Mouse (Mus musculus): Measurements from ENCODE around the gene Lrrc8b. TPM values are rescaled to one million over a fixed set of nuclear protein-coding genes. Genes with fewer than 3 reads are reported as not detected.

The Lrrc8b gene
- polyA plus RNA-seq, 1 experiment from 2014 or later: 11.3 TPM

DNA sequence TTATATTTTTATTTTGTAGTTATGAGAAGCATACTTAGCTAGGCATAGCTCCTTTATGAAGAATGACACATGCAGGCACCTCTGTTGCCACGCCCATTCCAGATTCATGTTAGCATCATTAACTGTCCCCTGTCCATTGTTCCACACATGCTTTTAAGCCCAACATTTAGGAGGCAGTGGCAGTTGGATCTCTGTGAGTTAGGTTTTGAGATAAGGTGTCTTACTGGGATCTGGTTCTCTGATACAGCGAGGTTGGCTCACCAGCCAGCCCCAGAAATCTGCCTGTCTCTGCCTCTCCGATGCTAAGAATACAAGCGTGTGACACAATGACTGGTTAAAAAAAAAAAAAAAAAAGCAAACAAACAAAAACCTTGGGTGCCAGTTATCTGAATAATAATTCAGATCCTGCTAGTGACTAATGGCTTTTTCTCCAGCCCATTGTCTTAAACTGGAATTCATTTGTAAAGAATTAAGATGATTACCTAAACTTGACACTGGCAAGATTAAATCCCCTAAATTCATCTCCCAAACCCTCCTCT, 110.6 kb downstream of the Lrrc8b start:
- no peaks in the 10 kb centered on the region for H3K9me3 ChIP-seq (ENCODE audit: low read depth, low read length)
- DNase-seq (no peak), ATAC-seq (ENCODE audit: insufficient read depth) (no peak)
- no peaks in the 10 kb centered on the region for H3K27me3 ChIP-seq (ENCODE audit: insufficient read depth, low read length)
- no peaks in the 10 kb centered on the region for H3K4me1 ChIP-seq (ENCODE audit: insufficient read depth)
- no peak overlapping the region for H3K4me3 ChIP-seq (ENCODE audit: low read depth, low read length)
- no peak overlapping the region for H3K9ac ChIP-seq
- H3K36me3 ChIP-seq (ENCODE audit: insufficient read depth): peaks cover 5% of the 10 kb centered on the region; the same call in 1 of the 2 replicates
- H3K4me2 ChIP-seq: no peak overlapping the region
- 90% methylated on average over 4 of the region's 4 CpGs for WGBS
- no peak overlapping the region for H3K27ac ChIP-seq (ENCODE audit: low read depth)
- TF ChIP-seq CTCF (IDR thresholded peaks at IDR 0.05; ENCODE audit: low read depth): no peak

DNA sequence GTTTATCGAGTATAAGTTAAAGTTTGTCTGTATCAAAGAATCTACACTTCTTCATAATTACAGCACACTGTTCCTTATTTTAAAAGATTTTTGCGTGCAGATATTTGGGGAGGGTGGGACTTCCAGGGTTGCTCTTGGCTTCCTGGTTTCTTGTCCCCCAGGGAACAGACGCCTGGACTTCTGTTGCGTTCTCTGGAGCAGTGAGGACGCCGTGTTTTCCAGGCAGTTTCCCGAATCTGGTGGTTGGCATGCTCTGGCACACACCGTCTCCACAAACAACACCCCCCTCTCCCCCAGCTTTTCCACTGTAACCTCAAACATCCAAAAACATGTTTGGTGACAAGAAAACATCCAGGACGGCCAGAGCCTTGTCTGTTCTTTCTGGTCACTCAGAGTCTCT, 111.2 kb downstream of the Lrrc8b start:
- 87% methylated on average over 9 of the region's 9 CpGs for WGBS
- TF ChIP-seq CTCF (IDR thresholded peaks at IDR 0.05; ENCODE audit: low read depth): no peak
- Histone ChIP-seq H3K27me3 (ENCODE audit: insufficient read depth, low read length) (no peaks in the 10 kb centered on the region), H3K4me3 (ENCODE audit: low read depth, low read length) (no peak overlapping the region), H3K9ac (no peak overlapping the region), H3K4me1 (ENCODE audit: insufficient read depth) (no peaks in the 10 kb centered on the region), H3K36me3 (ENCODE audit: insufficient read depth) (peaks cover 5% of the 10 kb centered on the region; the same call in 1 of the 2 replicates), H3K9me3 (ENCODE audit: low read depth, low read length) (no peaks in the 10 kb centered on the region), H3K27ac (ENCODE audit: low read depth) (no peak overlapping the region), H3K4me2 (no peak overlapping the region)
- ATAC-seq (ENCODE audit: insufficient read depth) (no peak), DNase-seq (no peak)

DNA sequence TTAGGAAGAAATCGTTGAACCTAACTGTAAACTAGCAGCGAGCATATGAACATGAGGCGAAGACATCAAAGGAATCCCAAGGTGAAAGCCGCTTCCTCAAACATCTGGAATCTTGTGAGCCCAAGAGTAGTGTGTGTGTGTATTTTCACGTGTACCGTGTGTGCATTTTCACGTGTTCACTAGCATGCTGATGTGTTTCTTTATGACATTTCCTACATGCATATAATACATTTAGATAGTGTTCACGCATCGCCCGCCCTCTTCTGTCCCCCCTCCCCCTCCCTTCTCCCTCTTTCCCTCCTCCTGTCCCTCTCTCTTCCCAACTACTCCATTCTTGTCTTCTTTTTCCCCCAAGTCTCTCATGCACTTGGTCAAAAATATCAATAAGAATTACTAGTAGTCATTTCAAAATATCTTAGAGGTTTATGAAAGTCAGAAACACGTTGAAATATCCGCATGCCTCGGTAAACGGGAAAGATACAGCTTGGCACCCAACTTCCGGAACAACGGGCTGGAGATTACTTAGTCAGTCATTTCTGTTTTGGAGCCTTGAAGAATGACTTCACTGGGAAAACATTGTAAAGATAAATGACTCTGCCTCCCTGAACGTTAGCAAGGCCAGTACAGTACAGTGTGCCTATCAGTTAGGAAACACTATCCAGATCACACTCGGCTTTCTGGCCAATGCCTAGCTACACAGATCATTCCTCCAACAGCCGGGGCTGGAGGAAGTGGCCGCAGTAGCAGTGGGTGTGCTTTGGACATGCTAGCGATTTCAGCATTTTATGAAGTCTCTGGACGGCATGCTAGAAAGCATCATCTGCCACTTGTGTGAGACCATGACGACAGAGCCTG, 112.1 kb downstream of the Lrrc8b start:
- Histone ChIP-seq H3K27ac (ENCODE audit: low read depth) (no peak overlapping the region), H3K9ac (no peak overlapping the region)

DNA sequence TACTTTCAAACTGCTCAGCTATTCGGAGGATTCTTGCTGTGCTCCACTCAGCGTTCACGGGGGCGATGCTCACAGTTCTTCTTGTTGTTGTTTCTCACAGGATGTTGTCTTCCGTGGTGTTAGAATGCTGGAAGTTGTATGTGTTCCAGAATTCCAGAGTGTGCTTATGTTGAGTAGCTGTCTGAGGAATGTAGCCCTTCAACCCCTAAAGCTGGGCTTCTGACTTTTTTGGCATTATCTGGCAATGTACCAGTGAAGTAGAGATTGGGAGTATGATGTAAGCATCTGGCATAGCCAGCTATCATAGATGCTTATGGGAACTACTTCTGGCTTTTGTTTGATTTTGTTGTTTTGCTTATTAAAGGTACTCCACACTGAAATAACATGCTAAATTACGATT, 115.0 kb downstream of the Lrrc8b start:
- H3K4me1 ChIP-seq (ENCODE audit: insufficient read depth): no peaks in the 10 kb centered on the region
- 62% methylated on average over 6 of the region's 6 CpGs for WGBS
- no peaks in the 10 kb centered on the region for H3K9me3 ChIP-seq (ENCODE audit: low read depth, low read length)
- no peaks in the 10 kb centered on the region for H3K36me3 ChIP-seq (ENCODE audit: insufficient read depth)
- no peaks in the 10 kb centered on the region for H3K27me3 ChIP-seq (ENCODE audit: insufficient read depth, low read length)
- H3K27ac ChIP-seq (ENCODE audit: low read depth): no peak overlapping the region
- no peak for TF ChIP-seq CTCF (IDR thresholded peaks at IDR 0.05; ENCODE audit: low read depth)
- DNase-seq (peak; percentile 49), ATAC-seq (ENCODE audit: insufficient read depth) (peak; percentile 41)
- H3K4me3 ChIP-seq (ENCODE audit: low read depth, low read length): no peak overlapping the region
- H3K9ac ChIP-seq: no peak overlapping the region
- H3K4me2 ChIP-seq: no peak overlapping the region

More for the DNA sequence above, 112.1 kb downstream of the Lrrc8b start:
- Histone ChIP-seq H3K9me3 (ENCODE audit: low read depth, low read length) (no peaks in the 10 kb centered on the region), H3K4me2 (no peak overlapping the region), H3K4me1 (ENCODE audit: insufficient read depth) (no peaks in the 10 kb centered on the region), H3K27me3 (ENCODE audit: insufficient read depth, low read length) (no peaks in the 10 kb centered on the region), H3K36me3 (ENCODE audit: insufficient read depth) (peaks cover 5% of the 10 kb centered on the region; the same call in 1 of the 2 replicates), H3K4me3 (ENCODE audit: low read depth, low read length) (no peak overlapping the region)
- no peak for DNase-seq
- no peak for ATAC-seq (ENCODE audit: insufficient read depth)
- no peak for TF ChIP-seq CTCF (IDR thresholded peaks at IDR 0.05; ENCODE audit: low read depth)
- WGBS: 78% methylated on average over 23 of the region's 23 CpGs

DNA sequence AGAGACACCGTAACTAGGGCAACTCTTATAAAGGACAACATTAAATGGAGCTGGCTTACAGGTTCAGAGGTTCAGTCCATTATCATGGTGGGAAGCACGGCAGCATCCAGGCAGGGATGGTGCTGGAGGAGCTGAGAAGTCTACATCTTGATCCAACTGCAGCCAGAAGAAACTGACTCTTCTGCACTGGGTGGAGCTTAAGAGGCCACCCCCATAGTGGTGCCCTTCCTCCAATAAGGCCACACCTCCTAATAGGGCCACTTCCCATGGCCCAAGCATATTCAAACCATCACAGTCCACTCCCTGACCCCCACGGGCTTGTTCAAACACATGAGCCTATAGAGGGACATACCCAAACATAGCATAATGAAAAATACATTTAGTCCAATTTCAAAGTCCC, 119.6 kb downstream of the Lrrc8b start:
- no peaks in the 10 kb centered on the region for H3K36me3 ChIP-seq (ENCODE audit: insufficient read depth)
- H3K9me3 ChIP-seq (ENCODE audit: low read depth, low read length): no peaks in the 10 kb centered on the region
- H3K4me2 ChIP-seq: no peak overlapping the region
- H3K27me3 ChIP-seq (ENCODE audit: insufficient read depth, low read length): no peaks in the 10 kb centered on the region
- no peak overlapping the region for H3K4me3 ChIP-seq (ENCODE audit: low read depth, low read length)
- WGBS: 90% methylated on average over 3 of the region's 3 CpGs
- ATAC-seq (ENCODE audit: insufficient read depth) (no peak), DNase-seq (no peak)
- TF ChIP-seq CTCF (IDR thresholded peaks at IDR 0.05; ENCODE audit: low read depth): no peak
- no peaks in the 10 kb centered on the region for H3K4me1 ChIP-seq (ENCODE audit: insufficient read depth)
- H3K9ac ChIP-seq: no peak overlapping the region
- H3K27ac ChIP-seq (ENCODE audit: low read depth): no peak overlapping the region

DNA sequence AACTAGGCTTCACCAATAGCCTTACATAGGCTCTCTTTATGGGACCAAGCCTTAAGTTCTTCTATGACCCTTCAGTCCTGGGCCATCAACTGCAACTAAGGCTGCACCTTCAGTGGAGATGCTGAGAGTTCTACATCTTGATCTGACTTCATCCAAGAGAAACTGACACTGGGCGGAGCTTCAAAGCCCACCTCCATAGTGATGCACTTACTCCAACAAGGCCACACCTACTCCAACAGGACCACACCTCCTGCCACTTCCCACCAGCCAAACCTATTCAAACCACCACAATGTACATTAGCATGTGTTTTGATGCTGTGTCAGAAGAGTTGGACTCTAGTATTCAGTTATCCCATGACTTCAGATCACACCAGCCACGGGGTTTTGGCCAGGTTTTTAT, 120.6 kb downstream of the Lrrc8b start:
- no peaks in the 10 kb centered on the region for H3K27me3 ChIP-seq (ENCODE audit: insufficient read depth, low read length)
- no peak for DNase-seq
- H3K9ac ChIP-seq: no peak overlapping the region
- WGBS: 91% methylated on average over 2 of the region's 2 CpGs
- no peak overlapping the region for H3K27ac ChIP-seq (ENCODE audit: low read depth)
- no peaks in the 10 kb centered on the region for H3K9me3 ChIP-seq (ENCODE audit: low read depth, low read length)
- no peaks in the 10 kb centered on the region for H3K4me1 ChIP-seq (ENCODE audit: insufficient read depth)
- no peak overlapping the region for H3K4me2 ChIP-seq
- no peak for TF ChIP-seq CTCF (IDR thresholded peaks at IDR 0.05; ENCODE audit: low read depth)
- H3K4me3 ChIP-seq (ENCODE audit: low read depth, low read length): no peak overlapping the region
- H3K36me3 ChIP-seq (ENCODE audit: insufficient read depth): no peaks in the 10 kb centered on the region
- no peak for ATAC-seq (ENCODE audit: insufficient read depth)

DNA sequence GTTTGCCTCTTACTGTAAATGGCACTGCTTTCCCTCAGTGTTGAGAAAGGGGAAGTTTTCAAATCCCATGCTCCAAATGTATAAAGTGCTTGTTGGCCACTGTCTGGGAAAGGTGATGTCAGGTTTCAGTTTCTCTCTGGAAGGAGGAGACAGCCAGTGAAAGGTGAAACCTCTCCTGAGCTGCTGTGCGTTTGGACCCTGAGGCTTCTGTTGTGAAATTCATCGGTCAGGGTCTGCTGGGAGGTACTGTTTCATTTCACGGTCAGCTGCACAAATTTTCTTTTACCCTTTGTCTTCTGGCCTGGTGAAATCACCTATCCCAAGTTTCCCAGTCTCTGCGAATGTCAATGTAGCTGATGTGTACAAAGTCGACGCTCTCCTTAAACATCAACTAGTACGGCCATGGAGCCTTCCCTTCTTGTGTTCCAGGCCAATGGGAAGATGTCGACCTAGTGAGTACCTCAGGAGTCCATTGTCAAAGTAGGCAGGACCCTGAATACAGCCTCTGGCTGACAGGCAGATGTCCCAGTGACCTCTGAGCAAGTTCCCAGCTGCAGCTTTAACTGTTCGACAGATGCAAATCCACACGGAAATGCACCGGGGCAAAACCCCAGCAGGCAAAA, 121.6 kb downstream of the Lrrc8b start:
- 82% methylated on average over 11 of the region's 11 CpGs for whole genome bisulfite sequencing

More for the DNA sequence above, 121.6 kb downstream of the Lrrc8b start:
- DNase-seq: no peak
- no peak overlapping the region for H3K4me2 ChIP-seq
- H3K4me3 ChIP-seq (ENCODE audit: low read depth, low read length): no peak overlapping the region
- no peak for TF ChIP-seq CTCF (IDR thresholded peaks at IDR 0.05; ENCODE audit: low read depth)
- H3K36me3 ChIP-seq (ENCODE audit: insufficient read depth): no peaks in the 10 kb centered on the region
- no peak overlapping the region for H3K9ac ChIP-seq
- H3K27ac ChIP-seq (ENCODE audit: low read depth): no peak overlapping the region
- ATAC-seq (ENCODE audit: insufficient read depth): no peak
- no peaks in the 10 kb centered on the region for H3K9me3 ChIP-seq (ENCODE audit: low read depth, low read length)
- H3K4me1 ChIP-seq (ENCODE audit: insufficient read depth): no peaks in the 10 kb centered on the region
- no peaks in the 10 kb centered on the region for H3K27me3 ChIP-seq (ENCODE audit: insufficient read depth, low read length)

Other genes with a start within 250 kb of the Lrrc8b start
- gene Gbp10, start 176.2 kb upstream of the Lrrc8b start, polyA plus RNA-seq (2014; fragmentation: Nextera tagmentation; extraction: Ambion mirVana): 0.26 TPM in 1 of 2 replicates, not detected in the other
- 0.29 TPM in 1 of 2 replicates, not detected in the other for gene Gm43302, start 122.1 kb upstream of the Lrrc8b start, polyA plus RNA-seq (2014; fragmentation: Nextera tagmentation; extraction: Ambion mirVana)
- gene Gbp6, start 122.1 kb upstream of the Lrrc8b start, polyA plus RNA-seq (2014; fragmentation: Nextera tagmentation; extraction: Ambion mirVana): 1.0 and 1.6 TPM in 2 replicates
- 23.4 and 24.7 TPM in 2 replicates for gene Lrrc8c, start 103.6 kb downstream of the Lrrc8b start, polyA plus RNA-seq (2014; fragmentation: Nextera tagmentation; extraction: Ambion mirVana)

All from lung, embryonic 14.5 days (tissue).